Mouse (Mus musculus) thymus, adult 2 months (tissue): Measurements from ENCODE around the gene 4930404N11Rik.

ENCODE experiments used
- CTCF ChIP-seq: fragments of 200-500 bp; IDR thresholded peaks from 2 replicates; pipeline ENCODE4 v1.5.1; 2012; ENCODE audit warnings: mild to moderate bottlenecking, control low read depth, low read length, moderate library complexity, borderline replicate concordance; ENCODE audit not compliant: control insufficient read depth, poor library complexity, insufficient read depth; ENCODE audit errors: extremely low read depth
- POLR2A ChIP-seq: fragments of 200-500 bp; IDR thresholded peaks from 2 replicates; pipeline ENCODE4 v1.6.1; 2012; ENCODE audit warnings: mild to moderate bottlenecking, low read length, control low read depth, moderate library complexity; ENCODE audit not compliant: control insufficient read depth, poor library complexity, insufficient read depth; ENCODE audit errors: extremely low read depth

GRCm38 (mm10) chr10:81323141-81323775 lies 42.4 kb downstream of the 4930404N11Rik start:
- TF ChIP-seq CTCF (no peak), POLR2A (no peak)
